Mouse (Mus musculus) CH12.LX (cell line): Measurements from ENCODE around the gene Dnase2b. TPM values are rescaled to one million over a fixed set of nuclear protein-coding genes. Genes with fewer than 3 reads are reported as not detected.

Experiments used
- DNase-seq: peaks from one replicate; pipeline ENCODE4 v3.0.0-alpha.2; 2013; ENCODE audit errors: extremely low read depth
- H3K27ac ChIP-seq: 2 replicates; pipeline ENCODE4 v1.5.1; 2012; ENCODE audit warnings: low read depth, mild to moderate bottlenecking, control low read depth, moderate library complexity; ENCODE audit not compliant: insufficient read depth
- H3K27me3 ChIP-seq: replicated peaks from 2 replicates; pipeline ENCODE3; 2012; ENCODE audit warnings: inconsistent platforms
- H3K36me3 ChIP-seq, 2 experiments: replicated peaks in 1 of 2; 2 replicates each; pipeline versions ENCODE3 to v1.6.1; 2012; ENCODE audit warnings: inconsistent platforms in 1 of 2, low read length in 1 of 2, mild to moderate bottlenecking in 1 of 2, mixed read lengths in 1 of 2, moderate library complexity in 1 of 2; ENCODE audit not compliant: control insufficient read depth in 1 of 2, insufficient read depth in 1 of 2
- H3K4me1 ChIP-seq, 2 experiments: 2 replicates each; pipeline ENCODE4 v1.6.1; 2012; ENCODE audit warnings: inconsistent platforms in 1 of 2, moderate library complexity in 1 of 2; ENCODE audit not compliant: insufficient read depth in 2 of 2, control insufficient read depth in 1 of 2
- H3K4me2 ChIP-seq: 2 replicates; pipeline ENCODE4 v1.6.1; 2012; ENCODE audit warnings: low read depth, mild to moderate bottlenecking, control low read depth; ENCODE audit not compliant: poor library complexity, insufficient read depth, severe bottlenecking
- H3K4me3 ChIP-seq, 3 experiments: fragments of 150-350 bp in 1 of 3; sonication (generic) in 1 of 3; replicated peaks in 1 of 3; 2 replicates each; pipeline versions ENCODE3 to v1.5.1; 2011 to 2012; ENCODE audit warnings: low read depth in 2 of 3, low read length in 2 of 3, mild to moderate bottlenecking in 2 of 3, moderate library complexity in 2 of 3, control low read depth in 1 of 3, improper control_type of control experiment in 1 of 3, inconsistent platforms in 1 of 3, mixed read lengths in 1 of 3; ENCODE audit not compliant: poor library complexity in 1 of 3
- H3K79me2 ChIP-seq: replicated peaks from 2 replicates; pipeline ENCODE4 v1.6.1; 2012; ENCODE audit warnings: mild to moderate bottlenecking, moderate library complexity; ENCODE audit not compliant: control insufficient read depth, poor library complexity, insufficient read depth, severe bottlenecking; ENCODE audit errors: extremely low read depth
- H3K9ac ChIP-seq: 2 replicates; pipeline ENCODE4 v1.6.1; 2012; ENCODE audit warnings: low read depth, mild to moderate bottlenecking, control low read depth, moderate library complexity; ENCODE audit not compliant: insufficient read depth
- H3K9me3 ChIP-seq: replicated peaks from 2 replicates; pipeline ENCODE3; 2012; ENCODE audit warnings: low read length, inconsistent platforms, mixed read lengths
- BHLHE40 ChIP-seq: IDR thresholded peaks from 2 replicates; pipeline ENCODE4 v1.6.1; 2011; ENCODE audit warnings: mild to moderate bottlenecking, low read depth, low read length, improper control_type of control experiment
- CHD1 ChIP-seq: IDR thresholded peaks from 2 replicates; pipeline ENCODE4 v1.6.1; 2012; ENCODE audit warnings: low read depth, low read length, improper control_type of control experiment, inconsistent platforms
- CHD2 ChIP-seq: IDR thresholded peaks from 2 replicates; pipeline ENCODE4 v1.6.1; 2011; ENCODE audit warnings: low read length, improper control_type of control experiment
- CTCF ChIP-seq, 2 experiments: IDR thresholded peaks in 1 of 2; conservative IDR thresholded peaks in 1 of 2; 2 replicates each; pipeline ENCODE4 v1.5.1; 2011 to 2012; ENCODE audit warnings: low read depth in 2 of 2, low read length in 2 of 2, improper control_type of control experiment in 1 of 2, inconsistent platforms in 1 of 2, mild to moderate bottlenecking in 1 of 2, moderate library complexity in 1 of 2
- E2F4 ChIP-seq: IDR thresholded peaks from 2 replicates; pipeline ENCODE4 v1.6.1; 2011; ENCODE audit warnings: low read depth, low read length, improper control_type of control experiment; ENCODE audit not compliant: insufficient replicate concordance
- ELF1 ChIP-seq: IDR thresholded peaks from 2 replicates; pipeline ENCODE4 v1.6.1; 2014; ENCODE audit warnings: low read depth, mild to moderate bottlenecking, inconsistent platforms, low read length, improper control_type of control experiment
- EP300 ChIP-seq: IDR thresholded peaks from 2 replicates; pipeline ENCODE4 v1.6.1; 2011; ENCODE audit warnings: low read length, improper control_type of control experiment
- ETS1 ChIP-seq: conservative IDR thresholded peaks from 2 replicates; pipeline ENCODE4 v1.6.1; 2012; ENCODE audit warnings: low read depth, mild to moderate bottlenecking, inconsistent platforms, low read length, improper control_type of control experiment, moderate library complexity
- GABPA ChIP-seq: IDR thresholded peaks from 2 replicates; pipeline ENCODE4 v1.6.1; 2012; ENCODE audit warnings: low read depth, low read length, improper control_type of control experiment, inconsistent platforms; ENCODE audit not compliant: insufficient replicate concordance
- HCFC1 ChIP-seq: IDR thresholded peaks from 2 replicates; pipeline ENCODE4 v1.6.1; 2012; ENCODE audit warnings: low read depth, mild to moderate bottlenecking, inconsistent platforms, low read length, improper control_type of control experiment
- IRF4 ChIP-seq: IDR thresholded peaks from 2 replicates; pipeline ENCODE4 v1.6.1; 2014; ENCODE audit warnings: low read depth, mild to moderate bottlenecking, inconsistent platforms, low read length, improper control_type of control experiment
- JUND ChIP-seq: conservative IDR thresholded peaks from 2 replicates; pipeline ENCODE4 v1.6.1; 2011; ENCODE audit warnings: low read depth, low read length, improper control_type of control experiment
- KAT2A ChIP-seq: IDR thresholded peaks from 2 replicates; pipeline ENCODE4 v1.6.1; 2012; ENCODE audit warnings: low read length, improper control_type of control experiment, inconsistent platforms; ENCODE audit not compliant: insufficient replicate concordance
- MAFK ChIP-seq: IDR thresholded peaks from 2 replicates; pipeline ENCODE4 v1.6.1; 2011; ENCODE audit warnings: low read length, improper control_type of control experiment; ENCODE audit not compliant: insufficient replicate concordance
- MAX ChIP-seq: IDR thresholded peaks from 2 replicates; pipeline ENCODE4 v1.6.1; 2011; ENCODE audit warnings: low read length, improper control_type of control experiment
- MEF2A ChIP-seq: IDR thresholded peaks from 2 replicates; pipeline ENCODE4 v1.6.1; 2014; ENCODE audit warnings: low read depth, mild to moderate bottlenecking, inconsistent platforms, low read length, improper control_type of control experiment, borderline replicate concordance
- MXI1 ChIP-seq: IDR thresholded peaks from 2 replicates; pipeline ENCODE4 v1.6.1; 2011; ENCODE audit warnings: mild to moderate bottlenecking, low read depth, low read length, improper control_type of control experiment
- NELFE ChIP-seq: IDR thresholded peaks from 2 replicates; pipeline ENCODE4 v1.6.1; 2011; ENCODE audit warnings: low read depth, low read length, improper control_type of control experiment
- NRF1 ChIP-seq: IDR thresholded peaks from 2 replicates; pipeline ENCODE4 v1.6.1; 2014; ENCODE audit warnings: low read depth, mild to moderate bottlenecking, inconsistent platforms, low read length, improper control_type of control experiment, moderate library complexity
- PAX5 ChIP-seq: IDR thresholded peaks from 2 replicates; pipeline ENCODE4 v1.6.1; 2012; ENCODE audit warnings: low read length, inconsistent platforms, mixed read lengths
- POLR2AphosphoS2 ChIP-seq: IDR thresholded peaks from 2 replicates; pipeline ENCODE4 v1.6.1; 2011; ENCODE audit warnings: low read depth, low read length, improper control_type of control experiment
- RAD21 ChIP-seq: IDR thresholded peaks from 2 replicates; pipeline ENCODE4 v1.6.1; 2011; ENCODE audit warnings: low read depth, mild to moderate bottlenecking, low read length, improper control_type of control experiment, moderate library complexity
- RCOR1 ChIP-seq: conservative IDR thresholded peaks from 2 replicates; pipeline ENCODE4 v1.6.1; 2012; ENCODE audit warnings: low read depth, mild to moderate bottlenecking, inconsistent platforms, low read length, improper control_type of control experiment
- SIN3A ChIP-seq: IDR thresholded peaks from 2 replicates; pipeline ENCODE4 v1.6.1; 2012; ENCODE audit warnings: low read length, improper control_type of control experiment, inconsistent platforms
- SMC3 ChIP-seq: IDR thresholded peaks from 2 replicates; pipeline ENCODE4 v1.6.1; 2011; ENCODE audit warnings: low read depth, low read length, improper control_type of control experiment
- TBP ChIP-seq: conservative IDR thresholded peaks from 2 replicates; pipeline ENCODE4 v1.6.1; 2011; ENCODE audit warnings: low read depth, low read length, improper control_type of control experiment
- TCF12 ChIP-seq: IDR thresholded peaks from 2 replicates; pipeline ENCODE4 v1.6.1; 2014; ENCODE audit warnings: low read depth, mild to moderate bottlenecking, inconsistent platforms, low read length, improper control_type of control experiment
- UBTF ChIP-seq: IDR thresholded peaks from 2 replicates; pipeline ENCODE4 v1.6.1; 2012; ENCODE audit warnings: low read depth, mild to moderate bottlenecking, inconsistent platforms, low read length, improper control_type of control experiment, moderate library complexity
- USF1 ChIP-seq: IDR thresholded peaks from 2 replicates; pipeline ENCODE4 v1.6.1; 2014; ENCODE audit warnings: low read depth, mild to moderate bottlenecking, inconsistent platforms, low read length, improper control_type of control experiment
- USF2 ChIP-seq: conservative IDR thresholded peaks from 2 replicates; pipeline ENCODE4 v1.6.1; 2011; ENCODE audit warnings: low read depth, low read length, improper control_type of control experiment
- ZC3H11A ChIP-seq: IDR thresholded peaks from 2 replicates; pipeline ENCODE4 v1.6.1; 2012; ENCODE audit warnings: low read depth, mild to moderate bottlenecking, inconsistent platforms, low read length, improper control_type of control experiment
- ZKSCAN1 ChIP-seq: IDR thresholded peaks from 2 replicates; pipeline ENCODE4 v1.6.1; 2012; ENCODE audit warnings: low read depth, inconsistent platforms, low read length, improper control_type of control experiment, borderline replicate concordance
- ZMIZ1 ChIP-seq: IDR thresholded peaks from 2 replicates; pipeline ENCODE4 v1.6.1; 2012; ENCODE audit warnings: low read depth, mild to moderate bottlenecking, inconsistent platforms, low read length, improper control_type of control experiment
- ZNF384 ChIP-seq: IDR thresholded peaks from 2 replicates; pipeline ENCODE4 v1.6.1; 2012; ENCODE audit warnings: low read depth, low read length, improper control_type of control experiment, inconsistent platforms
- dilution Hi-C: fragments of 300-500 bp; cut with MboI; formaldehyde crosslinking; loops from 2 replicates; pipeline ENCODE4 v1.14.3; 2020; ENCODE audit warnings: low sequenced_read_pairs; ENCODE audit not compliant: extremely low pct_unique_long_range_greater_than_20kb, extremely low pct_ligation_motif_present
- in situ Hi-C: fragments of 300-500 bp; cut with MboI; formaldehyde crosslinking; loops from 3 replicates; pipeline ENCODE4 v1.14.3; 2019; ENCODE audit warnings: low sequenced_read_pairs, low pct_ligation_motif_present, low pct_unique_long_range_greater_than_20kb, mixed read lengths
- polyA plus RNA-seq: library from polyadenylated mRNA; unstranded; fragments of >175 nt; gene quantifications from 2 replicates; pipeline ENCODE4 v1.2.1, GENCODE M21; 2012; ENCODE audit warnings: low read depth; ENCODE audit not compliant: insufficient read length
- total RNA-seq, 2 experiments: library from RNA; depleted of rRNA; stranded (reverse); fragments of 300-350 nt in 1 of 2; fragments of >200 nt in 1 of 2; gene quantifications; 2 replicates each; pipeline ENCODE4 v1.2.3; 2012 to 2014

Dnase2b gene
- total and polyA plus RNA-seq, 3 experiments: not detected

- no peak for TF ChIP-seq HCFC1
- TF ChIP-seq KAT2A: no peak
- no peak for TF ChIP-seq TBP
- TF ChIP-seq ZMIZ1: no peak
- no peak for TF ChIP-seq ZNF384
- no peak for TF ChIP-seq NRF1
- no peak for TF ChIP-seq MAFK
- TF ChIP-seq ELF1: 0 out of 2 replicates have a peak, but pooled peaks have one; percentile 29
- TF ChIP-seq CTCF (conservative IDR thresholded peaks at IDR 0.05 in 1 of 2, IDR thresholded peaks at IDR 0.05 in 1 of 2; ENCODE audit: low read depth in 2 of 2, low read length in 2 of 2): no peak
- TF ChIP-seq USF1: no peak
- peak; percentile 46 for TF ChIP-seq ETS1
- peak; percentile 20; the same call in 1 of the 2 replicates for TF ChIP-seq BHLHE40
These were observed 31.5 kb downstream of the Dnase2b start (continued) for GRCm38 (mm10) chr3:146583908-146584307.

GRCm38 (mm10) chr3:146583478-146583877 lies 31.9 kb downstream of the Dnase2b start:
- peak overlapping the region; percentile 95 for H3K4me2 ChIP-seq
- dilution Hi-C loops (no loop called here), in situ Hi-C loops (loop anchor here (10.0 kb wide), 1 partner anchor 331 kb away; no protein-coding TSS in a partner anchor)
- H3K27ac ChIP-seq: no peak overlapping the region
- DNase-seq: peak; percentile 65
- H3K36me3 ChIP-seq: no peaks in the 10 kb centered on the region
- peak; percentile 41; the same call in 1 of the 2 replicates for TF ChIP-seq MAFK
- TF ChIP-seq ELF1: peak; percentile 32; the same call in 1 of the 2 replicates
- TF ChIP-seq MXI1: no peak
- no peak for TF ChIP-seq TCF12
- TF ChIP-seq NRF1: no peak
- TF ChIP-seq NELFE: no peak
- TF ChIP-seq POLR2AphosphoS2: no peak
- TF ChIP-seq RCOR1: no peak
- TF ChIP-seq CHD1: no peak
- peak; percentile 45 for TF ChIP-seq EP300
- no peak for TF ChIP-seq GABPA
- TF ChIP-seq CTCF (conservative IDR thresholded peaks at IDR 0.05 in 1 of 2, IDR thresholded peaks at IDR 0.05 in 1 of 2; ENCODE audit: low read depth in 2 of 2, low read length in 2 of 2): no peak
- TF ChIP-seq MAX: no peak
- no peak for TF ChIP-seq IRF4
- TF ChIP-seq USF2: no peak
- TF ChIP-seq PAX5: no peak
- no peak for TF ChIP-seq JUND
- no peak for TF ChIP-seq ZKSCAN1
- no peak for TF ChIP-seq HCFC1
- no peak for TF ChIP-seq ZC3H11A
- TF ChIP-seq SMC3: no peak
- no peak for TF ChIP-seq CHD2
- TF ChIP-seq ETS1: 0 out of 2 replicates have a peak, but pooled peaks have one; percentile 10
- TF ChIP-seq E2F4: no peak
- TF ChIP-seq SIN3A: no peak
- TF ChIP-seq UBTF: no peak
- TF ChIP-seq USF1: no peak
- TF ChIP-seq TBP: no peak
- no peak for TF ChIP-seq RAD21
- 0 out of 2 replicates have a peak, but pooled peaks have one; percentile 7 for TF ChIP-seq BHLHE40
- TF ChIP-seq KAT2A: no peak
- TF ChIP-seq ZNF384: no peak
- TF ChIP-seq MEF2A: no peak
- peak overlapping the region; percentile 14 to 29 (median 28) for H3K4me3 ChIP-seq
- H3K4me1 ChIP-seq: peaks cover 10 to 24% of the 10 kb centered on the region in 2 experiments; a peak in 3 of 4 replicates
- no peaks in the 10 kb centered on the region for H3K9me3 ChIP-seq
- no peaks in the 10 kb centered on the region for H3K79me2 ChIP-seq
- no peaks in the 10 kb centered on the region for H3K27me3 ChIP-seq
- peak overlapping the region; percentile 8; the same call in 1 of the 2 replicates for H3K9ac ChIP-seq
